Mouse (Mus musculus) CH12.LX (cell line): ENCODE data around the gene St3gal3. TPM values are rescaled to one million over a fixed set of nuclear protein-coding genes. Genes with fewer than 3 reads are reported as not detected.

Experiments
- DNase-seq: peaks from one replicate; pipeline ENCODE4 v3.0.0-alpha.2; 2013; ENCODE audit errors: extremely low read depth
- H3K27ac ChIP-seq: 2 replicates; pipeline ENCODE4 v1.5.1; 2012; ENCODE audit warnings: low read depth, mild to moderate bottlenecking, control low read depth, moderate library complexity; ENCODE audit not compliant: insufficient read depth
- H3K27me3 ChIP-seq: replicated peaks from 2 replicates; pipeline ENCODE3; 2012; ENCODE audit warnings: inconsistent platforms
- H3K36me3 ChIP-seq, 2 experiments: replicated peaks in 1 of 2; 2 replicates each; pipeline versions ENCODE3 to v1.6.1; 2012; ENCODE audit warnings: inconsistent platforms in 1 of 2, low read length in 1 of 2, mild to moderate bottlenecking in 1 of 2, mixed read lengths in 1 of 2, moderate library complexity in 1 of 2; ENCODE audit not compliant: control insufficient read depth in 1 of 2, insufficient read depth in 1 of 2
- H3K4me1 ChIP-seq, 2 experiments: 2 replicates each; pipeline ENCODE4 v1.6.1; 2012; ENCODE audit warnings: inconsistent platforms in 1 of 2, moderate library complexity in 1 of 2; ENCODE audit not compliant: insufficient read depth in 2 of 2, control insufficient read depth in 1 of 2
- H3K4me2 ChIP-seq: 2 replicates; pipeline ENCODE4 v1.6.1; 2012; ENCODE audit warnings: low read depth, mild to moderate bottlenecking, control low read depth; ENCODE audit not compliant: poor library complexity, insufficient read depth, severe bottlenecking
- H3K4me3 ChIP-seq, 3 experiments: fragments of 150-350 bp in 1 of 3; sonication (generic) in 1 of 3; replicated peaks in 1 of 3; 2 replicates each; pipeline versions ENCODE3 to v1.5.1; 2011 to 2012; ENCODE audit warnings: low read depth in 2 of 3, low read length in 2 of 3, mild to moderate bottlenecking in 2 of 3, moderate library complexity in 2 of 3, control low read depth in 1 of 3, improper control_type of control experiment in 1 of 3, inconsistent platforms in 1 of 3, mixed read lengths in 1 of 3; ENCODE audit not compliant: poor library complexity in 1 of 3
- H3K79me2 ChIP-seq: replicated peaks from 2 replicates; pipeline ENCODE4 v1.6.1; 2012; ENCODE audit warnings: mild to moderate bottlenecking, moderate library complexity; ENCODE audit not compliant: control insufficient read depth, poor library complexity, insufficient read depth, severe bottlenecking; ENCODE audit errors: extremely low read depth
- H3K9ac ChIP-seq: 2 replicates; pipeline ENCODE4 v1.6.1; 2012; ENCODE audit warnings: low read depth, mild to moderate bottlenecking, control low read depth, moderate library complexity; ENCODE audit not compliant: insufficient read depth
- H3K9me3 ChIP-seq: replicated peaks from 2 replicates; pipeline ENCODE3; 2012; ENCODE audit warnings: low read length, inconsistent platforms, mixed read lengths
- CHD1 ChIP-seq: IDR thresholded peaks from 2 replicates; pipeline ENCODE4 v1.6.1; 2012; ENCODE audit warnings: low read depth, low read length, improper control_type of control experiment, inconsistent platforms
- E2F4 ChIP-seq: IDR thresholded peaks from 2 replicates; pipeline ENCODE4 v1.6.1; 2011; ENCODE audit warnings: low read depth, low read length, improper control_type of control experiment; ENCODE audit not compliant: insufficient replicate concordance
- ETS1 ChIP-seq: conservative IDR thresholded peaks from 2 replicates; pipeline ENCODE4 v1.6.1; 2012; ENCODE audit warnings: low read depth, mild to moderate bottlenecking, inconsistent platforms, low read length, improper control_type of control experiment, moderate library complexity
- HCFC1 ChIP-seq: IDR thresholded peaks from 2 replicates; pipeline ENCODE4 v1.6.1; 2012; ENCODE audit warnings: low read depth, mild to moderate bottlenecking, inconsistent platforms, low read length, improper control_type of control experiment
- IRF4 ChIP-seq: IDR thresholded peaks from 2 replicates; pipeline ENCODE4 v1.6.1; 2014; ENCODE audit warnings: low read depth, mild to moderate bottlenecking, inconsistent platforms, low read length, improper control_type of control experiment
- JUN ChIP-seq: IDR thresholded peaks from 2 replicates; pipeline ENCODE4 v1.6.1; 2011; ENCODE audit warnings: low read depth, mild to moderate bottlenecking, low read length, improper control_type of control experiment, moderate library complexity; ENCODE audit not compliant: insufficient read depth
- JUND ChIP-seq: conservative IDR thresholded peaks from 2 replicates; pipeline ENCODE4 v1.6.1; 2011; ENCODE audit warnings: low read depth, low read length, improper control_type of control experiment
- KAT2A ChIP-seq: IDR thresholded peaks from 2 replicates; pipeline ENCODE4 v1.6.1; 2012; ENCODE audit warnings: low read length, improper control_type of control experiment, inconsistent platforms; ENCODE audit not compliant: insufficient replicate concordance
- MAX ChIP-seq: IDR thresholded peaks from 2 replicates; pipeline ENCODE4 v1.6.1; 2011; ENCODE audit warnings: low read length, improper control_type of control experiment
- MXI1 ChIP-seq: IDR thresholded peaks from 2 replicates; pipeline ENCODE4 v1.6.1; 2011; ENCODE audit warnings: mild to moderate bottlenecking, low read depth, low read length, improper control_type of control experiment
- NRF1 ChIP-seq: IDR thresholded peaks from 2 replicates; pipeline ENCODE4 v1.6.1; 2014; ENCODE audit warnings: low read depth, mild to moderate bottlenecking, inconsistent platforms, low read length, improper control_type of control experiment, moderate library complexity
- PAX5 ChIP-seq: IDR thresholded peaks from 2 replicates; pipeline ENCODE4 v1.6.1; 2012; ENCODE audit warnings: low read length, inconsistent platforms, mixed read lengths
- POLR2A ChIP-seq: IDR thresholded peaks from 2 replicates; pipeline ENCODE4 v1.6.1; 2011; ENCODE audit warnings: low read depth, mild to moderate bottlenecking, improper control_type of control experiment, low read length
- POLR2AphosphoS2 ChIP-seq: IDR thresholded peaks from 2 replicates; pipeline ENCODE4 v1.6.1; 2011; ENCODE audit warnings: low read depth, low read length, improper control_type of control experiment
- RAD21 ChIP-seq: IDR thresholded peaks from 2 replicates; pipeline ENCODE4 v1.6.1; 2011; ENCODE audit warnings: low read depth, mild to moderate bottlenecking, low read length, improper control_type of control experiment, moderate library complexity
- RCOR1 ChIP-seq: conservative IDR thresholded peaks from 2 replicates; pipeline ENCODE4 v1.6.1; 2012; ENCODE audit warnings: low read depth, mild to moderate bottlenecking, inconsistent platforms, low read length, improper control_type of control experiment
- TCF12 ChIP-seq: IDR thresholded peaks from 2 replicates; pipeline ENCODE4 v1.6.1; 2014; ENCODE audit warnings: low read depth, mild to moderate bottlenecking, inconsistent platforms, low read length, improper control_type of control experiment
- UBTF ChIP-seq: IDR thresholded peaks from 2 replicates; pipeline ENCODE4 v1.6.1; 2012; ENCODE audit warnings: low read depth, mild to moderate bottlenecking, inconsistent platforms, low read length, improper control_type of control experiment, moderate library complexity
- ZKSCAN1 ChIP-seq: IDR thresholded peaks from 2 replicates; pipeline ENCODE4 v1.6.1; 2012; ENCODE audit warnings: low read depth, inconsistent platforms, low read length, improper control_type of control experiment, borderline replicate concordance
- ZMIZ1 ChIP-seq: IDR thresholded peaks from 2 replicates; pipeline ENCODE4 v1.6.1; 2012; ENCODE audit warnings: low read depth, mild to moderate bottlenecking, inconsistent platforms, low read length, improper control_type of control experiment
- ZNF384 ChIP-seq: IDR thresholded peaks from 2 replicates; pipeline ENCODE4 v1.6.1; 2012; ENCODE audit warnings: low read depth, low read length, improper control_type of control experiment, inconsistent platforms
- dilution Hi-C: fragments of 300-500 bp; cut with MboI; formaldehyde crosslinking; loops from 2 replicates; pipeline ENCODE4 v1.14.3; 2020; ENCODE audit warnings: low sequenced_read_pairs; ENCODE audit not compliant: extremely low pct_unique_long_range_greater_than_20kb, extremely low pct_ligation_motif_present
- in situ Hi-C: fragments of 300-500 bp; cut with MboI; formaldehyde crosslinking; loops from 3 replicates; pipeline ENCODE4 v1.14.3; 2019; ENCODE audit warnings: low sequenced_read_pairs, low pct_ligation_motif_present, low pct_unique_long_range_greater_than_20kb, mixed read lengths
- polyA plus RNA-seq: library from polyadenylated mRNA; unstranded; fragments of >175 nt; gene quantifications from 2 replicates; pipeline ENCODE4 v1.2.1, GENCODE M21; 2012; ENCODE audit warnings: low read depth; ENCODE audit not compliant: insufficient read length
- total RNA-seq, 2 experiments: library from RNA; depleted of rRNA; stranded (reverse); fragments of 300-350 nt in 1 of 2; fragments of >200 nt in 1 of 2; gene quantifications; 2 replicates each; pipeline ENCODE4 v1.2.3; 2012 to 2014

The St3gal3 gene
- total and polyA plus RNA-seq, 3 experiments, result 7.1 to 10.1 (median 8.2) TPM

DNA sequence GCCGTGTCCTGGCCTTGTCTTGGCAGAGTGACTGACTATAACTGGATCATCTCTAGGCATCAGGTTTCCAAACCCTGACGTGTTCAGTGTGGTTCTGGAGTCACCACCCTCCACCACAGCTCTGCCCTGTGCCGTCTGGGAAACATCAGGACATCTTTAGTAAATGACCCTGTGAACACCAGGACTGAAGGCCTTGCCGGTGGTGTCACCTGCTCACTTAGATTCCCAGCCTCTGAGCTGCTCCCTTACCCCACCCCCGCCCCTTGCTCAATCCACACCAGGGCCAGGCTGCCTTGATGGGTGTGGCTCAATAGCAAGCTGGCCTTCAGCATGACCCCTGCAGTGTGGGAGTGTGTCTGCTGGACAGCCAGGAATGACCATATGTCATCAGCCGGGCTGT lies 119.1 kb downstream of the St3gal3 start:
- Histone ChIP-seq H3K27ac (no peak overlapping the region), H3K4me1 (no peaks in the 10 kb centered on the region), H3K79me2 (no peaks in the 10 kb centered on the region), H3K9ac (no peak overlapping the region), H3K27me3 (no peaks in the 10 kb centered on the region), H3K36me3 (peaks cover 0 to 28% of the 10 kb centered on the region in 2 experiments), H3K4me3 (no peak overlapping the region), H3K9me3 (no peaks in the 10 kb centered on the region), H3K4me2 (no peak overlapping the region)
- dilution Hi-C loops, result no loop called here
- in situ Hi-C loops, result no loop called here
- no peak for TF ChIP-seq JUN
- no peak for TF ChIP-seq RCOR1
- TF ChIP-seq ZKSCAN1, result no peak
- TF ChIP-seq KAT2A, result no peak
- TF ChIP-seq ZNF384, result no peak
- TF ChIP-seq HCFC1, result no peak
- TF ChIP-seq PAX5, result no peak
- DNase-seq, result no peak

DNA sequence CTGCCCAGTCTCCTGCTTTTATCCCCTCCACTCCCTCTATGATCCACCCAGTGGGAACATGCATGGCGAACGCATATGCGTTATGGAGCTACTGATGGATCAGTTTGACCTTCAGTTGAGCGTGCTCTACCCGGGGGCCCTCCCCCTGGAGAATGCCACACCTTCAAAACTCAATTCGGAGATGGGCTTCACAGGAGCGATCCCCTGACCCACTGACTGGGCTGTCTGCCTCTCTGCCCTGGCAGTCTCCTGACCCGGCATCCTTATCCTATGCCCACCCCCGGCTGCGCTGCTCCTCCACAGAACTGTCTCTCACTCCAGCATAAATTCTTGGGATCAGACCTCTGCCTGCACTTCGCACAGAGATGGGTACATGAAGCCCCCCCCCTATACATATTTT lies 119.6 kb downstream of the St3gal3 start:
- no peaks in the 10 kb centered on the region for H3K4me1 ChIP-seq
- H3K4me2 ChIP-seq, result no peak overlapping the region
- no peaks in the 10 kb centered on the region for H3K27me3 ChIP-seq
- no peak overlapping the region for H3K27ac ChIP-seq
- no peak overlapping the region for H3K4me3 ChIP-seq
- no peaks in the 10 kb centered on the region for H3K9me3 ChIP-seq
- TF ChIP-seq POLR2A (no peak), POLR2AphosphoS2 (no peak), IRF4 (no peak), MXI1 (no peak), CHD1 (no peak), RCOR1 (no peak), E2F4 (no peak), ETS1 (no peak), TCF12 (no peak), MAX (no peak), ZKSCAN1 (no peak), NRF1 (no peak), UBTF (no peak), JUND (no peak), ZMIZ1 (no peak), HCFC1 (no peak), RAD21 (no peak)
- DNase-seq, result no peak
- H3K9ac ChIP-seq, result no peak overlapping the region
- dilution Hi-C loops, result no loop called here
- no peaks in the 10 kb centered on the region for H3K79me2 ChIP-seq
- in situ Hi-C loops, result no loop called here
- H3K36me3 ChIP-seq, result peaks cover 0 to 29% of the 10 kb centered on the region in 2 experiments
